Mouse (Mus musculus): ENCODE measurements around the gene Tcte3. TPM values are rescaled to one million over a fixed set of nuclear protein-coding genes. Genes with fewer than 3 reads are reported as not detected.

Gene Tcte3
- polyA plus RNA-seq, 1 experiment from 2014 or later = 3.9 TPM

DNA sequence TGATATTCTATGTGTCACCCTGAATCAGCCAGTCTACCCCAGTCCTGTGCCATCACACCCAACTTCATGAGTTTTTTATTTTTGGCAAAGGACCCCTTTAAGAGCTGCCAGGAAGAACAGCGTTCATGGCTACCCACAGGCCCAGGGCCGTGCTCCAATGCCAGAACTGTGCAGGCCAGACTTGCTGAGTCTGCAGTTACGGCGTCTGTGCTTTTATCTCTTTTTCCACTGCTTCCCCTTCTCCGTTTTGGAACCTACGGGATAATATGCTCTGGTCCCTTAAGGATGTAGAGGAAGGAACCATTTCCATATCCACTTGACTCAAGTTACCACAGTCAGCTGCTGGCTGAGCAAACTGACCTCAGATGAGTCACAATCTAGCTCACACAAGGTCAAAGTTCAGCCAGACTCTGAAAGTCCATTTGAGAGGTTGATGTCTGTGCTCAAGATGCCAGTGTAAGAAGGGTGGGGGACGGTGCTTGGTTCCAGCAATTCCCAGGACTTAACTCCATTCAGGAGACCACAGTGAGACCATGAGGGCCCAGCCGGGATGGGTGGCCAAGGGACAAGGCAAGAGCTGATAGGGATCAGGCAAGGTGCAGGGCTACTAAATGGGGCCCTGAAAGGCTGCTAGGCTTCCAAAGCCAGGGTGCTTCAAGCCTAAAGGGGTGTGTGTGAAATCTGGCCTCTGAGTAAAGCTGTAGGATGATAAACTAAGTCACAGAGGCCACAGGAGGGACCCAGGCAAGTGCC is 26.9 kb upstream of the Tcte3 start:
- Histone ChIP-seq H3K4me2 (no peak overlapping the region), H3K9me3 (ENCODE audit: control insufficient read depth, low read length) (no peaks in the 10 kb centered on the region), H3K27me3 (replicated peaks; ENCODE audit: control insufficient read depth, insufficient read depth, low read length) (no peaks in the 10 kb centered on the region), H3K4me1 (replicated peaks; ENCODE audit: control insufficient read depth, insufficient read depth, low read length) (peaks cover 6% of the 10 kb centered on the region; the same call in 1 of the 2 replicates), H3K9ac (ENCODE audit: low read depth, low read length) (no peak overlapping the region), H3K36me3 (ENCODE audit: control insufficient read depth, insufficient read depth, low read length) (no peaks in the 10 kb centered on the region; the same call in 1 of the 2 replicates), H3K4me3 (ENCODE audit: low read depth, low read length) (no peak overlapping the region), H3K27ac (ENCODE audit: low read depth, low read length) (no peak overlapping the region)
- DNase-seq (ENCODE audit: low spot score) = no peak
- ATAC-seq (replicated peaks; ENCODE audit: low FRiP score) = peak; percentile 27; the same call in 1 of the 2 replicates
- 47% methylated on average over 8 of the region's 8 CpGs for WGBS

DNA sequence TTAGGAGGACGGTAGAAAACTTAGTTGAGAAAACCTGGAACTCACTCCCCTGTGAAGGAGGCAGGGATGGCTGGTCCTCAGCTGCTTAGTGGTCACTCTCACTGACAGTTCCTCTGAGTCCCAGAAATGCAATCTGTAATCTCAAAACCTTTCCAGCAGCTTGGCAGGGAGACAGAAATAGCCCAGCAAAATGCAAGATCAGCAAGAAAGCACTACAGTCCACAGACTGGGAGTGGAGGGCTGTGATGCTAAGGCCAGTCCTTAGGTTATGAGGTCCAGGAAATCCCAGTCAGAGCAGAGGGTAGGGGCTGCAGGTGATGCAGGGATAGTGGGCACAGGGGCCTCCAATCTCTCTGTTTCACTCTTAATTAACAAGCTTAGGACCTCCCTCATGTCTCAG is 25.6 kb upstream of the Tcte3 start:
- DNase-seq (ENCODE audit: low spot score) (no peak), ATAC-seq (replicated peaks; ENCODE audit: low FRiP score) (no peak)
- Histone ChIP-seq H3K4me1 (replicated peaks; ENCODE audit: control insufficient read depth, insufficient read depth, low read length) (peaks cover 6% of the 10 kb centered on the region; the same call in 1 of the 2 replicates), H3K9ac (ENCODE audit: low read depth, low read length) (no peak overlapping the region), H3K27ac (ENCODE audit: low read depth, low read length) (no peak overlapping the region), H3K36me3 (ENCODE audit: control insufficient read depth, insufficient read depth, low read length) (peaks cover 2% of the 10 kb centered on the region), H3K4me3 (ENCODE audit: low read depth, low read length) (no peak overlapping the region), H3K9me3 (ENCODE audit: control insufficient read depth, low read length) (no peaks in the 10 kb centered on the region), H3K4me2 (no peak overlapping the region), H3K27me3 (replicated peaks; ENCODE audit: control insufficient read depth, insufficient read depth, low read length) (no peaks in the 10 kb centered on the region)
- WGBS = 73% methylated on average over 1 of the region's 1 CpGs

DNA sequence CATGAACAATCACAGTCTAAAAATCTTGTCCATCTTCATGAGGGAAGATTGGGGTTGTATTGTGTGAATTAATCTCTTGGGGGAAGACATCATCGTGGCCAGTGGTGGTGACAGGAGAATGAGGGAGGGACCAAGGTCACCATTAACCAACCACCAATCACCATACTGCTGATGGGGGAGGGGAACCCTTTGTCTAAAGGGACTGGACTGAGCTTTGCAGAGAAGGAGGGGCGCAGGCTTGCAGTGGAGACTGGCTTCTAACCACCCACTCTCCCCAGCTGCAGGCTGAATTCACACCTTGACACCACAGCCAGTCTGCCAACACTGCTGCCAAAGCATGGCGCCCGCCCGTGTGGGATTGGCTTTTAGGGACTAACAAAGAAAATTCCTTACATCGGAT is 24.8 kb upstream of the Tcte3 start:
- Histone ChIP-seq H3K9me3 (ENCODE audit: control insufficient read depth, low read length) (no peaks in the 10 kb centered on the region), H3K4me2 (0 out of 2 replicates have a peak overlapping the region, but pooled peaks have one; percentile 5), H3K4me3 (ENCODE audit: low read depth, low read length) (no peak overlapping the region), H3K4me1 (replicated peaks; ENCODE audit: control insufficient read depth, insufficient read depth, low read length) (peaks cover 6% of the 10 kb centered on the region; the same call in 1 of the 2 replicates), H3K9ac (ENCODE audit: low read depth, low read length) (no peak overlapping the region), H3K27me3 (replicated peaks; ENCODE audit: control insufficient read depth, insufficient read depth, low read length) (no peaks in the 10 kb centered on the region), H3K27ac (ENCODE audit: low read depth, low read length) (no peak overlapping the region), H3K36me3 (ENCODE audit: control insufficient read depth, insufficient read depth, low read length) (peaks cover 2% of the 10 kb centered on the region)
- DNase-seq (ENCODE audit: low spot score) (no peak), ATAC-seq (replicated peaks; ENCODE audit: low FRiP score) (no peak; the same call in 1 of the 2 replicates)
- 55% methylated on average over 6 of the region's 6 CpGs for WGBS

DNA sequence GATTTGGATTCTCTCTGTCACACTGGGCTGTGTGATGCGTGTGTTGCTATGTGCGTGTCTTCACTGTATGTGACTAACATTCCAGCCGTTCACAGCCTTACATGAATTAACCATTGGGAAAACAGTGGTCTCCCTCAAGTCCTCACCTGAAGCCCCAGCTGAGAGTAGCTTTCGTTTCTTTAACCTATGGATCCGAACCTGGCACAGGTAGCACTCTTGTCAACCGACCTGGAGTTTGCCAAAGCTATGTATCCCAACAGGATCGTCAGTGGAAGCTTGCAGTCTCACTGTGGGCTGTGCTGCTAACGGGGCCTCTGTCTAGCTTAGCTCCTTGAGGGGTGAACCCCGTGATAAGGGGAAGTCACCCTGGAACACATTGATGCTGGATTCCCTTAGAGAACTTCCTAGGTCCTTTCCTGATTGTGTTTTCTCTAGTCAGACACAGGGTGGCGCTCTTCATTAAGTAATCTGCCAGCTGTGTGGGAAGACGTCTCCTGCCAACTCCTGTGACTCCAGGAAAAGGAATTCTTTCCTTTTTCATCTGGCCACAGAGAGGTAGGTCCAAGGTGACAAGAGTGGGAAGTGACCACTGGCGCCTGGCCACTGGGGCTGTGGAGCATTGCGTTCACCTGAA is 24.2 kb upstream of the Tcte3 start:
- Histone ChIP-seq H3K36me3 (ENCODE audit: control insufficient read depth, insufficient read depth, low read length) (peaks cover 2% of the 10 kb centered on the region), H3K9ac (ENCODE audit: low read depth, low read length) (no peak overlapping the region), H3K27ac (ENCODE audit: low read depth, low read length) (no peak overlapping the region), H3K9me3 (ENCODE audit: control insufficient read depth, low read length) (no peaks in the 10 kb centered on the region), H3K4me2 (0 out of 2 replicates have a peak overlapping the region, but pooled peaks have one; percentile 5), H3K4me3 (ENCODE audit: low read depth, low read length) (no peak overlapping the region), H3K27me3 (replicated peaks; ENCODE audit: control insufficient read depth, insufficient read depth, low read length) (no peaks in the 10 kb centered on the region), H3K4me1 (replicated peaks; ENCODE audit: control insufficient read depth, insufficient read depth, low read length) (peaks cover 6% of the 10 kb centered on the region; the same call in 1 of the 2 replicates)
- DNase-seq (ENCODE audit: low spot score) (no peak), ATAC-seq (replicated peaks; ENCODE audit: low FRiP score) (peak; percentile 13)
- 42% methylated on average over 13 of the region's 13 CpGs for WGBS

DNA sequence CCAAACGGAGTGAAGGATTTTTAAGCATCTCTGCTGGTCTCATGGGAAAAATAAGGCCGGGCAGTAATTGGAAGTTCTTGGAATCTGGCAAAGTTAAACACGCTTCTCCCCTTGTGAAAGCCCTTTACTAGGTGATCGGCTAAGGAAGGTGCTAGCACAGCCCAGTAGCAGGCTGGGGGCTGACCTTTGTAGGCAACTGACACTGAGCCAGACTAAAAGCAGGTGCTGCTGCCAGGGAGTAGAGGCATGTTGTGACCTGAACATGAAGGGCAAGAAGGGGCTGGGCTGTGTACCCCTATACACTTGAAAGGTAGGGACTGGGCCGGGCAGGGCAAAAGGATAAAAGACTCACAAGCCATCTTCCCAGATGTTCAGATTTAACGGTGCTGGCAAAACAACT is 19.1 kb upstream of the Tcte3 start:
- Histone ChIP-seq H3K4me2 (no peak overlapping the region), H3K36me3 (ENCODE audit: control insufficient read depth, insufficient read depth, low read length) (peaks cover 5% of the 10 kb centered on the region), H3K9me3 (ENCODE audit: control insufficient read depth, low read length) (no peaks in the 10 kb centered on the region), H3K27me3 (replicated peaks; ENCODE audit: control insufficient read depth, insufficient read depth, low read length) (no peaks in the 10 kb centered on the region), H3K4me1 (replicated peaks; ENCODE audit: control insufficient read depth, insufficient read depth, low read length) (peaks cover 7% of the 10 kb centered on the region; the same call in 1 of the 2 replicates), H3K4me3 (ENCODE audit: low read depth, low read length) (no peak overlapping the region), H3K27ac (ENCODE audit: low read depth, low read length) (no peak overlapping the region), H3K9ac (ENCODE audit: low read depth, low read length) (no peak overlapping the region)
- WGBS = 89% methylated on average over 6 of the region's 6 CpGs
- ATAC-seq (replicated peaks; ENCODE audit: low FRiP score) (no peak), DNase-seq (ENCODE audit: low spot score) (peak; percentile 24)

DNA sequence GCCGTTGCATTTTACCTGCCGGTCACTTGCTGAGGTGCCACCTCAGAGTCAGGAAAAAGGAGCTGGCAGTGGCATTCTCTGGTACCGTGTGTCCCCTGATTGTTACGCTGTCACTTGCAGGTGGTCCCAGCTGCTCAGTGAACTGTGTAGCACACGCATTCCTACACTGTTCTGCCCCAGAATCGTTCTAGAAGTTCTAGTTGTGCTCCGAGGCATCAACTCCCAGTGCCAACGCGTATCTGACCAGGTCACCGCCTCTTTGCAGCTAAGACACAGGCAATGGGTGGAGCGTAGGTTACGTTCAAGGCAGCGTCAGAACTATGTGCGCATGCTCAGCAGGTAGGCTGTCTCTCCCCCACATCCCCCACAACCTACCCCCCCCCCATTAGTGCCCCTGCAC is 18.4 kb upstream of the Tcte3 start:
- no peak overlapping the region for H3K9ac ChIP-seq (ENCODE audit: low read depth, low read length)
- H3K27me3 ChIP-seq (replicated peaks; ENCODE audit: control insufficient read depth, insufficient read depth, low read length) = no peaks in the 10 kb centered on the region
- no peak overlapping the region for H3K27ac ChIP-seq (ENCODE audit: low read depth, low read length)
- DNase-seq (ENCODE audit: low spot score) = peak; percentile 11
- peaks cover 7% of the 10 kb centered on the region; the same call in 1 of the 2 replicates for H3K4me1 ChIP-seq (replicated peaks; ENCODE audit: control insufficient read depth, insufficient read depth, low read length)
- 92% methylated on average over 14 of the region's 14 CpGs for WGBS
- no peak for ATAC-seq (replicated peaks; ENCODE audit: low FRiP score)
- no peak overlapping the region for H3K4me3 ChIP-seq (ENCODE audit: low read depth, low read length)
- no peak overlapping the region for H3K4me2 ChIP-seq
- H3K36me3 ChIP-seq (ENCODE audit: control insufficient read depth, insufficient read depth, low read length) = peaks cover 5% of the 10 kb centered on the region
- H3K9me3 ChIP-seq (ENCODE audit: control insufficient read depth, low read length) = no peaks in the 10 kb centered on the region

DNA sequence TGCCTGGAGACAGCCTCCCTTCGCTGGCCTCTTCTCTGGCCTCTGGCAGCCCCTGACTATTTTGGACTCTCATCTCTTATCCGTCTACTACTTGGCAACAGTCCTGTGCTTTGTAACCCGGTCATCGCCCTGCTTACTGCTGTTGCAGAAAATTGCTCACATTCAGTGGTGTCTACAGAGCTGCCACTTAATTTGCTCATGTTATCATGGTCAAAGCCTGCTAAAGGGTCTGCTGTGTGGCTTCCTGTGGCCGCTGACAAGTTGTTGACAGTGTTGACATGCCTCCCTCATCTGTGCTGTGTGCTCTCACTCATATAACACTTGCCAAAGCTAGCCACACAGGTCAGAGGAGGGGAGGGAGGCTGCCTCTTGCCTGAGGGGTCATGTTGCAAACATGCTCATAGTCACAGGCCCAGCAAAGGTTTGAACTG is 16.9 kb upstream of the Tcte3 start:
- Histone ChIP-seq H3K36me3 (ENCODE audit: control insufficient read depth, insufficient read depth, low read length) (peaks cover 5% of the 10 kb centered on the region), H3K9me3 (ENCODE audit: control insufficient read depth, low read length) (no peaks in the 10 kb centered on the region), H3K4me2 (no peak overlapping the region), H3K4me1 (replicated peaks; ENCODE audit: control insufficient read depth, insufficient read depth, low read length) (peaks cover 7% of the 10 kb centered on the region; the same call in 1 of the 2 replicates), H3K9ac (ENCODE audit: low read depth, low read length) (no peak overlapping the region), H3K27ac (ENCODE audit: low read depth, low read length) (peak overlapping the region; percentile 16; the same call in 1 of the 2 replicates), H3K4me3 (ENCODE audit: low read depth, low read length) (no peak overlapping the region), H3K27me3 (replicated peaks; ENCODE audit: control insufficient read depth, insufficient read depth, low read length) (no peaks in the 10 kb centered on the region)
- DNase-seq (ENCODE audit: low spot score) = peak; percentile 29
- ATAC-seq (replicated peaks; ENCODE audit: low FRiP score) = peak; percentile 42; the same call in 1 of the 2 replicates
- WGBS = 74% methylated on average over 5 of the region's 5 CpGs

DNA sequence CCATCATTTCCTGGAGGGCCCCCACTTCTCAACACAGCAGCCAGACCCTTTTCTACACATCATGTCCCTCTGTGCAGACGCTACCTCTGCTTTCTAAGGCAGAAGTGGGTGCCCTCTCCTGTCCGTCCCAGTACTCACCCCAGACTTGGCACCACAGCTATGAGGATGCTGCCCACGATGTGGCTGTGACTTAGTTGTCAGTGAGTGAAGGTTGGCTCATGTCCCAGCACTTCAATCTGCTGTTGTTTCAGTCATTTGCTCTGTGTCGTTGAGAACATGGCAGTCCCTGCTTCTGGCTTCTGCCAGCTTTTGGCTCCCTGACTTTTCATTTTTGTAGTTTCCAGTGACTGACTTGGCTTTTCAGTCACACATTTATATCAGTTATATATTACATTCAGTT is 14.6 kb upstream of the Tcte3 start:
- no peak overlapping the region for H3K4me2 ChIP-seq
- no peaks in the 10 kb centered on the region for H3K27me3 ChIP-seq (replicated peaks; ENCODE audit: control insufficient read depth, insufficient read depth, low read length)
- H3K4me1 ChIP-seq (replicated peaks; ENCODE audit: control insufficient read depth, insufficient read depth, low read length) = peaks cover 7% of the 10 kb centered on the region; the same call in 1 of the 2 replicates
- no peaks in the 10 kb centered on the region for H3K9me3 ChIP-seq (ENCODE audit: control insufficient read depth, low read length)
- ATAC-seq (replicated peaks; ENCODE audit: low FRiP score) (no peak), DNase-seq (ENCODE audit: low spot score) (peak; percentile 18)
- H3K4me3 ChIP-seq (ENCODE audit: low read depth, low read length) = no peak overlapping the region
- H3K36me3 ChIP-seq (ENCODE audit: control insufficient read depth, insufficient read depth, low read length) = peaks cover 3% of the 10 kb centered on the region; the same call in 1 of the 2 replicates
- H3K9ac ChIP-seq (ENCODE audit: low read depth, low read length) = no peak overlapping the region
- no peak overlapping the region for H3K27ac ChIP-seq (ENCODE audit: low read depth, low read length)
- WGBS = 77% methylated on average over 4 of the region's 4 CpGs

Measured in liver, embryonic 11.5 days (tissue).